Mouse (Mus musculus) spleen, adult 2 months (tissue): ENCODE data around the gene Tas1r3. TPM values are rescaled to one million over a fixed set of nuclear protein-coding genes. Genes with fewer than 3 reads are reported as not detected.
A peak's percentile ranks its signal among the peaks of the same experiment; 100 is the strongest.

Source experiments
- DNase-seq, 2 experiments: peaks; one replicate each; pipeline versions ENCODE4 v3.0.0 to v3.0.0-alpha.2; 2012 to 2021; ENCODE audit warnings: low spot score in 2 of 2, low read depth in 1 of 2
- H3K27ac ChIP-seq: fragments of 200-500 bp; 2 replicates; pipeline ENCODE4 v1.5.1; 2012; ENCODE audit warnings: low read length, inconsistent platforms; ENCODE audit not compliant: insufficient read depth
- H3K27me3 ChIP-seq: fragments of 200-500 bp; 2 replicates; pipeline ENCODE4 v1.6.1; 2012; ENCODE audit warnings: mild to moderate bottlenecking, moderate library complexity, low read length, inconsistent platforms; ENCODE audit not compliant: control insufficient read depth, insufficient read depth
- H3K36me3 ChIP-seq: fragments of 200-500 bp; 2 replicates; pipeline ENCODE4 v1.6.1; 2012; ENCODE audit warnings: mild to moderate bottlenecking, low read length, inconsistent platforms; ENCODE audit not compliant: control insufficient read depth, insufficient read depth
- H3K4me1 ChIP-seq: fragments of 200-500 bp; 2 replicates; pipeline ENCODE4 v1.6.1; 2011; ENCODE audit warnings: inconsistent platforms; ENCODE audit not compliant: control insufficient read depth, insufficient read depth, insufficient read length
- H3K4me3 ChIP-seq: fragments of 200-500 bp; 2 replicates; pipeline ENCODE4 v1.5.1; 2011; ENCODE audit warnings: mild to moderate bottlenecking, inconsistent platforms; ENCODE audit not compliant: insufficient read depth, insufficient read length; ENCODE audit errors: extremely low read depth
- CTCF ChIP-seq: fragments of 200-500 bp; IDR thresholded peaks from 2 replicates; pipeline ENCODE4 v1.5.1; 2011; ENCODE audit warnings: mild to moderate bottlenecking, inconsistent platforms; ENCODE audit not compliant: insufficient read depth, insufficient read length, insufficient replicate concordance; ENCODE audit errors: extremely low read depth
- POLR2A ChIP-seq: fragments of 200-500 bp; IDR thresholded peaks from 2 replicates; pipeline ENCODE4 v1.6.1; 2011; ENCODE audit warnings: low read depth, low read length, inconsistent platforms
- WGBS: fragments of 180-500 bp; shearing (Covaris S2); methylation state at CpG from one replicate; pipeline ENCODE4 v1.1.7; 2018; 5-methylcytosine and 5-hydroxymethylcytosine counted together
- polyA plus RNA-seq: library from polyadenylated mRNA; depleted of rRNA; stranded (reverse); fragments of >200 nt; gene quantifications from 2 replicates; pipeline ENCODE4 v1.2.3, GENCODE M21; 2012; rRNA removed

The Tas1r3 gene
- 0.95 and 1.2 TPM in 2 replicates for polyA plus RNA-seq

DNA sequence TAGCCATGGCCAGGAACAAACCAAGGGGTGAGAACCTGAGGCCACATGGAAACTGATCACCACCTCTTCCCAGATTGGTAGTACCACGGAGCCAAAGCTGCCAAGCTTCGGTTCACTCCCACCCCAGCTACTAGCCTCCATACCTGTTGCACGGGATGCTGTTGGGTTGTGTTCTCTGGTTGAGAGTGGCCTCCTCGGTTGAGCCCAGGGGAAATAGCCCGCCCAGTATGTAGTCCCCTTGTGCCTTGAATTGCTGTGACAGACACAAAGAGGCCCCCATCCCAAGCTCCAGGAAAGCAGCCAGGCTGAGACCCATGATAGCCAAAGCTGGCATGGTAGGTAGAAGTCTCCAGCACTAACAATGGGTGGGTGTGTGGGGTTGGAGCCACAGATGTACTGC is at the start of gene Tas1r3:
Tas1r3 (minus strand) TSS at position 362 of the 400 bp plus-strand sequence.
- TF ChIP-seq CTCF (no peak), POLR2A (no peak)
- Histone ChIP-seq H3K27ac (no peak within 1 kb of the TSS), H3K36me3 (peaks cover 16% of the 10 kb centered on the region), H3K4me3 (no peak within 1 kb of the TSS), H3K4me1 (no peaks in the 10 kb centered on the region), H3K27me3 (no peaks in the 10 kb centered on the region)
- 82% methylated on average over 5 of the region's 5 CpGs for WGBS
- DNase-seq: no peak

GRCm38 (mm10) chr4:155908751-155909150 is 45.6 kb upstream of the Tas1r3 start:
- peak in 1 of 2 experiments; percentile 1 for DNase-seq
- no peak overlapping the region for H3K27ac ChIP-seq
- no peaks in the 10 kb centered on the region for H3K27me3 ChIP-seq
- no peaks in the 10 kb centered on the region for H3K4me1 ChIP-seq
- TF ChIP-seq CTCF: no peak
- no peak for TF ChIP-seq POLR2A
- H3K36me3 ChIP-seq: peaks cover 3% of the 10 kb centered on the region
- H3K4me3 ChIP-seq: no peak overlapping the region
- WGBS: 81% methylated on average over 4 of the region's 4 CpGs

GRCm38 (mm10) chr4:155908281-155908680 is 45.1 kb upstream of the Tas1r3 start:
- DNase-seq: peak in 1 of 2 experiments; percentile 1
- no peaks in the 10 kb centered on the region for H3K4me1 ChIP-seq
- H3K4me3 ChIP-seq: no peak overlapping the region
- TF ChIP-seq CTCF: no peak
- TF ChIP-seq POLR2A: no peak
- H3K27me3 ChIP-seq: no peaks in the 10 kb centered on the region
- H3K36me3 ChIP-seq: peaks cover 5% of the 10 kb centered on the region
- 79% methylated on average over 7 of the region's 7 CpGs for WGBS
- H3K27ac ChIP-seq: no peak overlapping the region

- Histone ChIP-seq H3K27ac (no peak overlapping the region), H3K4me1 (no peaks in the 10 kb centered on the region), H3K36me3 (peaks cover 18% of the 10 kb centered on the region), H3K27me3 (no peaks in the 10 kb centered on the region), H3K4me3 (no peak overlapping the region)
- TF ChIP-seq CTCF: no peak
- TF ChIP-seq POLR2A: no peak
- no peak for DNase-seq
- WGBS: 94% methylated on average over 11 of the region's 11 CpGs
Observed at GRCm38 (mm10) chr4:155907003-155907402, 43.8 kb upstream of the Tas1r3 start.

DNA sequence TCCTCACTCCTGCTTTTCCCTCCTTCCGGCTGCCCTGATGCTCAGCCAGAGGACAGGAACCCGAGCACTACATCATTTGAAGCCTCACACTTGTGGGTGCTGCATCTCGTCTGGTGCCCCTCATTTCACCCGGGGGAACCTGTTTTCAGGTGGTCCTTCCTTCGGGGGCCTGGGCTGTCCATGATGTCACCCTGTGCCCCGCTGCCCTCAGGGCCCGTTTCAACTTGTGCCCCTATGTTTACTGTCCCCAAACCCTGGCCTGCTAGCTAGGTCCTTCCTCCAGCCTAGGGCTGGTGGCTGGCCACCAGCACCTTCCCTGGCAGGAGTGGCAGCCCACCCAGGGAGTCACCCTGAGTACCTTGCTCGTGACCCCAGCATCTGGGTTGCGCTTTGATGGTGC is 43.0 kb upstream of the Tas1r3 start:
- WGBS: 96% methylated on average over 9 of the region's 9 CpGs
- no peaks in the 10 kb centered on the region for H3K27me3 ChIP-seq
- H3K4me1 ChIP-seq: no peaks in the 10 kb centered on the region
- H3K36me3 ChIP-seq: peaks cover 22% of the 10 kb centered on the region
- TF ChIP-seq POLR2A: no peak
- TF ChIP-seq CTCF: no peak
- H3K27ac ChIP-seq: no peak overlapping the region
- no peak for DNase-seq
- no peak overlapping the region for H3K4me3 ChIP-seq

DNA sequence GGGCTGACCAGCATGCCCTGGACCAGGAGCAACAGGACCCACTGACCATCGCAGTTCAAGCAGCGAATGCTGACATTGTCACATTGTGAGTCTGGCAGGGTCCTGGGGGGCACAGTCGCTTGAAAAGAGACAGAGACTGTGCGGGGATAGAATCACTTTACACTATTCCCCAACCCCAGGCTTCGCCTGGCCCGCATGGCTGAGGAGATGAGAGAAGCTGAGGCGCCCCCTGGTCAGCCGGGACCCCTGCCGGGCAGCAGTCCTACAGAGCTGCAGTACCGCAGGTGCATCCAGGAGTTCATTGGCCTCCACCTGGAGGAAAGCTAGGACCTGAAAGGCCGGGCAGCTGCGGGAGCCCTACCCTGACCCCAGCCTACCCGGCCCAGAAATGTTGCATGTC is 42.5 kb upstream of the Tas1r3 start:
- peaks cover 27% of the 10 kb centered on the region for H3K36me3 ChIP-seq
- H3K4me3 ChIP-seq: no peak overlapping the region
- WGBS: 95% methylated on average over 13 of the region's 13 CpGs
- DNase-seq: no peak
- no peak overlapping the region for H3K27ac ChIP-seq
- TF ChIP-seq POLR2A: no peak
- no peak for TF ChIP-seq CTCF
- H3K27me3 ChIP-seq: no peaks in the 10 kb centered on the region
- no peaks in the 10 kb centered on the region for H3K4me1 ChIP-seq

DNA sequence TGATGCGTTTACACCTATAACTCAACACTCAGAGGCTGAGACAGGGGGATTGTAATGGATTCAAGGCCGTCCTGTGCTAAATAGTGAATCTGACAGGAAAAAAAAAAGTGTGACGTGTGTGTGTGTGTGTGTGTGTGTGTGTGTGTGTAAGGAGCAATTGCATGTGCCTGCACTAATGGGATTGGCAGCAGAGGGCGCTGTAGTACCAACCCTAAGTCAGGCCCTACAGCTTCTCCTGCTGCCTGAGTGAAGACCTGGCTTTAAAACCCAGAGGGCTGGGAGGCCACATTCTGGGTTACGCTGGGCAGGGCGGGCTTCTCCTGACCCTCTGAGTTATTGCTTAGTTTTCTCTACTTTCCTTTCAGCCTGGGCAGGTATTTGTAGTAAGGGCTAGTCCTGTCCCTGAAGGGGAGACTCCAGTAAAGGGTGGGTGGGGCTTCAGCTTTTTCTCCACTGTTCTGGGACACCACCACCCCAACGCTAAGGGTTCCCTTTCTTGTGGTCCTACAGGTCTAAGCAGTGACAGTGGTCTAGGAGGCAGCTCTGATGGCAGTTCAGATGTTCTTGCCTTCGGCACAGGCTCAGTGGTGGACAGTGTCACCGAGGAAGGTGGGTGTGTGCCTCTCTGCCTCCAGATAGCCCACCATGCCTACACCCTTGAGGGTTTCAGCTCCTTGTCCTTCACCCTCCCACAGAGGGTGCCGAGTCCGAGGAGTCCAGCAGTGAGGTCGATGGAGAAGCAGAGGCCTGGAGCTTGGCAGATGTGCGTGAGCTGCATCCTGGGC is 41.3 kb upstream of the Tas1r3 start:
- WGBS: 93% methylated on average over 13 of the region's 13 CpGs
- no peaks in the 10 kb centered on the region for H3K27me3 ChIP-seq
- no peak overlapping the region for H3K27ac ChIP-seq
- peaks cover 34% of the 10 kb centered on the region for H3K36me3 ChIP-seq
- no peaks in the 10 kb centered on the region for H3K4me1 ChIP-seq
- H3K4me3 ChIP-seq: no peak overlapping the region
- no peak for DNase-seq
- TF ChIP-seq POLR2A (no peak), CTCF (no peak)
